Mouse (Mus musculus) embryonic facial prominence, embryonic 10.5 days (tissue): Measurements from ENCODE around the gene Rasgef1b. TPM values are rescaled to one million over a fixed set of nuclear protein-coding genes. Genes with fewer than 3 reads are reported as not detected.

Source experiments
- DNase-seq: peaks from one replicate; pipeline ENCODE4 v3.0.0-alpha.2; 2017; ENCODE audit warnings: low spot score
- H3K27ac ChIP-seq: fragments of 300-500 bp; sonication (generic); replicated peaks from 2 replicates; pipeline ENCODE4 v1.5.1; 2016; ENCODE audit warnings: mild to moderate bottlenecking
- H3K27me3 ChIP-seq: fragments of 300-500 bp; sonication (generic); replicated peaks from 2 replicates; pipeline ENCODE4 v1.6.1; 2016; ENCODE audit warnings: low read depth, mild to moderate bottlenecking; ENCODE audit not compliant: poor library complexity, severe bottlenecking
- H3K36me3 ChIP-seq: fragments of 300-500 bp; sonication (generic); replicated peaks from 2 replicates; pipeline ENCODE4 v1.6.1; 2016; ENCODE audit warnings: mild to moderate bottlenecking, moderate library complexity
- H3K4me1 ChIP-seq: fragments of 300-500 bp; sonication (generic); 2 replicates; pipeline ENCODE4 v1.6.1; 2016
- H3K4me3 ChIP-seq: fragments of 300-500 bp; sonication (generic); 2 replicates; pipeline ENCODE4 v1.5.1; 2016; ENCODE audit warnings: mild to moderate bottlenecking, moderate library complexity
- H3K9me3 ChIP-seq: fragments of 300-500 bp; sonication (generic); 2 replicates; pipeline ENCODE4 v1.6.1; 2016; ENCODE audit warnings: mild to moderate bottlenecking
- WGBS: fragments of 180-500 bp; shearing (Covaris S2); methylation state at CpG from one replicate; pipeline ENCODE4 v1.1.7; 2016; 5-methylcytosine and 5-hydroxymethylcytosine counted together
- polyA plus RNA-seq: library from polyadenylated mRNA; unstranded; fragments of >200 nt; fragmentation: Nextera tagmentation; extraction: Ambion mirVana; gene quantifications from 2 replicates; pipeline ENCODE4 v1.2.1, GENCODE M21; 2016

The Rasgef1b gene
- polyA plus RNA-seq, 1 experiment from 2014 or later = 11.8 TPM

DNA sequence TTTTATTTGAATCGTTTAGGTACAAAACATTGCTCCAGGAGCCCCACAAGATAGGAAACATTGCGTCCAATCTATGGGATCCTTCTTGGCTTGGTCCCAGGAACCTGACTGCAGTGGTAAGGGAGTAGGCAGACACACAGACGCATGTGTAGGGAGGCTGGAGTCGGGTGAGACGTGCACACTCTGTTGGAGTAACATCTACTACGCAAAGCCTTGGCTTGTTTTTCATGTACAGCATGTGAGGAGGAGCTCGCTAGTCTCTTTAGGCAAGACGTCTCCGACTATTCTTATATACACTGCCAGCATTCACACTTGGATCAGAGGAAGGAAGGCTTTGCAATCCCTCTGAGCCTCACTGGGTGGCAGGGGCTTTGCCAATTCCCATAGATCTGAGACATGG, 315.5 kb downstream of the Rasgef1b start:
- H3K27me3 ChIP-seq = no peaks in the 10 kb centered on the region
- no peak overlapping the region for H3K4me3 ChIP-seq
- H3K27ac ChIP-seq = no peak overlapping the region
- DNase-seq = no peak
- H3K9me3 ChIP-seq = no peaks in the 10 kb centered on the region
- no peaks in the 10 kb centered on the region for H3K36me3 ChIP-seq
- H3K4me1 ChIP-seq = no peaks in the 10 kb centered on the region
- 90% methylated on average over 9 of the region's 9 CpGs for WGBS

GRCm38 (mm10) chr5:99404403-99405170, 324.3 kb downstream of the Rasgef1b start:
- no peaks in the 10 kb centered on the region for H3K9me3 ChIP-seq
- peaks cover 48% of the 10 kb centered on the region for H3K4me1 ChIP-seq
- no peaks in the 10 kb centered on the region for H3K36me3 ChIP-seq
- H3K27me3 ChIP-seq = peaks cover 35% of the 10 kb centered on the region
- no peak overlapping the region for H3K27ac ChIP-seq
- 89% methylated on average over 11 of the region's 11 CpGs for WGBS
- no peak for DNase-seq
- H3K4me3 ChIP-seq = no peak overlapping the region

DNA sequence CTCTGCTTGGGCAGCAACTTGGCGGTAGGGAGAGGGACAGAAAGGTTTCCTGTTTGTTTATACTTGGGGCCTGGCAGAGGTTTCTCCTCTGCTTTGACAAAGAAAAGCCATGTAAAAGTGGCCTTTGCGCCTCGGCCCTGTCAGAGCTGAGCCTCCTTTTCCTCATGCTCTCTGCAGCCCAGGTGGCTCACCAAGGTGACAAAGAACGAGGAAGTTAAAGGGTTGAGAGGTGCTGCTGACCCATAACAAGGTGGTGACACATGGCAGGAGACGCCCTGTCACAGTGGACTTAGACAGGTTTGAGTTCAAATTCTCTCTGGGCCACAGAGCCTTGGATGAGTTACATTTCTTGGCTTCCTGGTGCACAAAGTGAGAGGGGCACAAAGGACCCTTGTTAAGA, 325.5 kb downstream of the Rasgef1b start:
- H3K27ac ChIP-seq = no peak overlapping the region
- DNase-seq = no peak

DNA sequence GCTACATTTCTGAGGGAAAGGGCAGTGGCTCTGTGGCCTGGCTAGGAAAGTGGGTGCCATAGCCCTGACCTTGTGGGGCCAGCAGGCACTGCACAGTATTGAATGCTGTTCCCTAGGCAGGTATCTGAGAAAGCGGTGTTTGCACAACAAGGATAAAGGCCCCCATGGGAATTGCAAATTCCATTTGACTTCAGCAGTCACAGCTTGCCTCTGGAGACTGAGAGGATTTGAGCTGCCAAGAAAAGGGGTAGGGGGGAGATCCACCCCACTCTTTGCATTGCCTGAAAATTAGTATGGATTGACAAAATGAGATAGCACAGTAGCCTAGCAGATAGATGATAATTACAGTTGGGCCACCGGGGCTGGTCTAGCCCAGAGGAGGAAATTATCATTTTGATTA, 326.1 kb downstream of the Rasgef1b start:
- Histone ChIP-seq H3K36me3 (no peaks in the 10 kb centered on the region), H3K9me3 (no peaks in the 10 kb centered on the region), H3K27ac (peak overlapping the region; percentile 21; the same call in 1 of the 2 replicates), H3K27me3 (peaks cover 35% of the 10 kb centered on the region), H3K4me1 (peaks cover 54% of the 10 kb centered on the region), H3K4me3 (no peak overlapping the region)
- 42% methylated on average over 2 of the region's 2 CpGs for WGBS
- DNase-seq = no peak

More for the DNA sequence above, 325.5 kb downstream of the Rasgef1b start:
- 47% methylated on average over 5 of the region's 5 CpGs for WGBS
- H3K4me1 ChIP-seq = peaks cover 54% of the 10 kb centered on the region
- H3K4me3 ChIP-seq = no peak overlapping the region
- no peaks in the 10 kb centered on the region for H3K9me3 ChIP-seq
- peaks cover 35% of the 10 kb centered on the region for H3K27me3 ChIP-seq
- no peaks in the 10 kb centered on the region for H3K36me3 ChIP-seq

DNA sequence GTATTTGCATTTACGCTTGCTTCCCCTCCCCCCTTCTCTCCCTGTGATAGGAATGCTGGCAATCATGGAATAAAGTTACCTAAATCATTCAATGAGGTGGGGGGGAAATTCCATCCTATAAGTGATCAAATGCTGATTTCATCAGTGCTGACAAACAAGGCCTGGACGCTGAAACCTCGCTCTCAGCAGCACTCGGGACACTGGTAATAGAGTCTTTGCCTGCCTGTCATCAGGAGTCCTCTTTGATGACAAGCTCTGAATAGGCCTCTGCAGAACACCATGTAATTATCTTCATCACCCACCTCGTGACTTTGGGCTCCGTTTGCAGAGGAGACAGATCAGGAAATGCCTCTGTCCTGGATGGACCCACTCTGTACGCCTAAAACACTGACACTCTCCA, 326.6 kb downstream of the Rasgef1b start:
- Histone ChIP-seq H3K36me3 (no peaks in the 10 kb centered on the region), H3K4me1 (peaks cover 54% of the 10 kb centered on the region), H3K9me3 (no peaks in the 10 kb centered on the region), H3K27me3 (peaks cover 39% of the 10 kb centered on the region), H3K27ac (peak overlapping the region; percentile 21; the same call in 1 of the 2 replicates), H3K4me3 (0 out of 2 replicates have a peak overlapping the region, but pooled peaks have one; percentile 12)
- WGBS = 15% methylated on average over 7 of the region's 7 CpGs
- DNase-seq = peak; percentile 41

- Histone ChIP-seq H3K27me3 (peaks cover 40% of the 10 kb centered on the region), H3K9me3 (no peaks in the 10 kb centered on the region), H3K4me1 (peaks cover 44% of the 10 kb centered on the region), H3K36me3 (no peaks in the 10 kb centered on the region), H3K27ac (no peak overlapping the region), H3K4me3 (no peak overlapping the region)
- 67% methylated on average over 7 of the region's 7 CpGs for WGBS
- DNase-seq = no peak
Observed at GRCm38 (mm10) chr5:99399855-99400626, 328.8 kb downstream of the Rasgef1b start.

DNA sequence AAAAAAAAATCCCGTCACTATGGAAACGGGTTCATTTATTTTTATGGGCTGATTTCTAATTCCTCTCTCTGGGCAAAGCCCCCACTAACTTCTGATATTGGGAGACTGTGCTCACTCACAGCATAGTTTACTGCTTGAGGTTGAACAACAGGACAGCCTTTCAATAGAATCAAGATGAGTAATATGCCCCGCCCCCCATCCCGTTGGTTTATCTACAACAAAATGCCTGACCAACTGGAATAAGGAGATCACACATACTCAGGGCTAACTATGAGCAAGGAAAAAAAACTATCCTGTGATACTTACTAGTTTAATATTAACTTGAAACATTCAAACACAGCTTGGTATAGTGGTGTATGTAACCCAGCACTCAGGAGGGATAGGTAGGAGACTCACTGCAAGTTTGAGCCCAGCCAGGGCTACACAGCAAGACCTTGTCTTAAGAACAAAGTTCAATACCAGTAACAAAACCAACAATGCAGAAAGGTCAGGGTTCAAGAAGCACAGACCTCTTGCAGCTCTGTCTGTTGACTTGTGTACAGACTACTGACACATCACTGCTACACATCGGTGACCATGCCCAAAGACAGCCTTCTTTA, 330.3 kb downstream of the Rasgef1b start:
- Histone ChIP-seq H3K27me3 (peaks cover 41% of the 10 kb centered on the region), H3K4me3 (no peak overlapping the region), H3K9me3 (no peaks in the 10 kb centered on the region), H3K27ac (no peak overlapping the region), H3K36me3 (no peaks in the 10 kb centered on the region), H3K4me1 (peaks cover 43% of the 10 kb centered on the region)
- 84% methylated on average over 5 of the region's 5 CpGs for WGBS
- no peak for DNase-seq

DNA sequence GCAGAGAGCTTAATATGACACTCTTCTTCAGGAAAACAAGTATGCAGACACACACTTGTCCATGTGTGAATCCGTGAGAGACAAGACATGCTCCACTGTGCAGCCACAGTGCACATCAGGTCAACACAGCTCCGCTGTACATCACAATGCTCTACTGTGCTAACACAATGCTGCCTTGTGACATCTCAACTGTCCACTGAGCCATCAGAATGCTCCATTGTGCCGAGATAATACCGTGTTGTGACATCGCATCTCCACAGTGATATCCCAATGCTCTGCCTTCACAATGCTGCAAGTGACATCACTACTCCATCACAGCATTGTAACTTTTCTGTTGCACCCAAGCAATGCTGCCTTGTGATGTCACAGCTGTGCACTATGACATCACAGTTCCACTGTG, 334.3 kb downstream of the Rasgef1b start:
- WGBS = 85% methylated on average over 5 of the region's 5 CpGs
- peaks cover 63% of the 10 kb centered on the region for H3K27me3 ChIP-seq

DNA sequence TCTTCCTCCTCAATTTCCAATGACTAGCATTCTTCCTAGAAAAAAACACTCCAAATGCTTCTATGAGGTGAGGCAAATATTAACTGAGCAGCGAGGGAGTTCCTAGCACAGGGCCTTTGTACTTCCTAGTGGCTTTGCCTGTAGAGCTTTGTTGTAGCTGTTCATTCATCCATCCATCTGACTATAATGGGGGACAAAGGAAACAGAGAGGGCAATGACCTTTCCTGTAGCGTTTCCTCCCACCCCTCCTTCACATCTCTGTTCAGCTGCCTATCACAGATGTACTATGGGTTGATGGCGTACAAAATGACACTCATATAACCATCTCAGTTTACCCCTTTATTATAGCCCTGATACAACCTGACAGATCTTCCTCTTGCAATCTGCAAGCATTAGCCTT, 337.3 kb downstream of the Rasgef1b start:
- Histone ChIP-seq H3K4me3 (no peak overlapping the region), H3K36me3 (no peaks in the 10 kb centered on the region), H3K27me3 (peaks cover 89% of the 10 kb centered on the region), H3K27ac (no peak overlapping the region), H3K9me3 (no peaks in the 10 kb centered on the region), H3K4me1 (peaks cover 35% of the 10 kb centered on the region)
- DNase-seq = no peak
- 40% methylated on average over 3 of the region's 3 CpGs for WGBS

More for the DNA sequence above, 334.3 kb downstream of the Rasgef1b start:
- Histone ChIP-seq H3K9me3 (no peaks in the 10 kb centered on the region), H3K4me3 (no peak overlapping the region), H3K27ac (no peak overlapping the region), H3K4me1 (peaks cover 23% of the 10 kb centered on the region), H3K36me3 (no peaks in the 10 kb centered on the region)
- DNase-seq = no peak

- H3K27ac ChIP-seq = no peak overlapping the region
- H3K9me3 ChIP-seq = no peaks in the 10 kb centered on the region
- 46% methylated on average over 7 of the region's 7 CpGs for WGBS
- no peak for DNase-seq
- peaks cover 89% of the 10 kb centered on the region for H3K27me3 ChIP-seq
- no peak overlapping the region for H3K4me3 ChIP-seq
- no peaks in the 10 kb centered on the region for H3K36me3 ChIP-seq
- H3K4me1 ChIP-seq = peaks cover 43% of the 10 kb centered on the region
Observed at GRCm38 (mm10) chr5:99390776-99391175, 338.1 kb downstream of the Rasgef1b start.

GRCm38 (mm10) chr5:99390314-99390713, 338.6 kb downstream of the Rasgef1b start:
- H3K27me3 ChIP-seq = peaks cover 84% of the 10 kb centered on the region
- H3K4me3 ChIP-seq = no peak overlapping the region
- no peaks in the 10 kb centered on the region for H3K36me3 ChIP-seq
- peaks cover 48% of the 10 kb centered on the region for H3K4me1 ChIP-seq
- 62% methylated on average over 3 of the region's 3 CpGs for WGBS
- H3K9me3 ChIP-seq = no peaks in the 10 kb centered on the region
- DNase-seq = no peak
- no peak overlapping the region for H3K27ac ChIP-seq

DNA sequence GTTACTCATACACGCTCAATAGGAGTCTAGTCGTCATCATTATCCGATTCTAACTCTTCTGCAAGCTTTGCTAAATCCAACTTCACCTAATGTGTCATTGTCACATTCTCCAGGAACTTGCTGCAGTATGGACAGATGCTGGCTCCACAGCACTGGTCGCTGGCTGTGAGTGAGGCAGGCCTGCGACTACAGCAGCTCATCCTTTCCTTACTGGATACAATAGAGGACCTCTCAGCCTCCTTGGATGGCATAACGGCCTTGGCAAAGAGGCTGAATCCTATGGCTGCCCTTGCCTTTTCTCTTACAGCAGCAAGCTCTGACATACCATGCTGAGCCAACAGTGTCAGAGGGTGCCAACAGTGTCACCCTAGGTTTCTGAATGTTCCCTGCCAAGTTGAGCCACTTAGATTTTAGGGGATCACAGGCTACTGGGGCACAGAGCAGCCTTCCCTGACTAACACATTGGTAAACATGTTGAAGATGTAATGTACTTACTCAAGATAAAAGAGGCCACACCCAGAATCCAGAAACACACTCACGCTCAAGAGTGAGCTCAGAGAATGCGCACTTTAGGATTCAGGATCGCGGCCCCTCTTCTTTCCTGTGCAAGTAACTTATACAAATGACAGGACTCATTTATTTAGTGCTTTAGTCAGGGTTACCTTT, 340.1 kb downstream of the Rasgef1b start:
- no peaks in the 10 kb centered on the region for H3K36me3 ChIP-seq
- H3K27me3 ChIP-seq = peaks cover 77% of the 10 kb centered on the region
- WGBS = 85% methylated on average over 10 of the region's 10 CpGs
- H3K4me1 ChIP-seq = peaks cover 63% of the 10 kb centered on the region
- no peaks in the 10 kb centered on the region for H3K9me3 ChIP-seq
- H3K27ac ChIP-seq = no peak overlapping the region
- no peak overlapping the region for H3K4me3 ChIP-seq
- DNase-seq = no peak
